Mouse (Mus musculus) forebrain, embryonic 15.5 days (tissue): ENCODE data around the gene Pabpc4l. TPM values are rescaled to one million over a fixed set of nuclear protein-coding genes. Genes with fewer than 3 reads are reported as not detected.
"Not testable (repeated sequence)": the region's sequence is repeated elsewhere in the genome, so short reads cannot be mapped to it uniquely, and the experiment has no call there.

Experiments used
- ATAC-seq: fragments of 200-750 bp; cut with Nextera tagmentation; replicated peaks from 2 replicates; pipeline ENCODE4 v1.8.0; 2017; ENCODE audit warnings: mild to moderate bottlenecking, moderate TSS enrichment, moderate library complexity
- H3K27ac ChIP-seq: fragments of 300-500 bp; sonication (generic); replicated peaks from 2 replicates; pipeline ENCODE4 v1.5.1; 2015; ENCODE audit warnings: mild to moderate bottlenecking, inconsistent platforms
- H3K27me3 ChIP-seq: fragments of 300-500 bp; sonication (generic); 2 replicates; pipeline ENCODE4 v1.6.1; 2015; ENCODE audit warnings: inconsistent platforms
- H3K36me3 ChIP-seq: fragments of 300-500 bp; sonication (generic); 2 replicates; pipeline ENCODE4 v1.6.1; 2015; ENCODE audit warnings: mild to moderate bottlenecking, inconsistent platforms
- H3K4me1 ChIP-seq: fragments of 300-500 bp; sonication (generic); 2 replicates; pipeline ENCODE4 v1.6.1; 2015; ENCODE audit warnings: inconsistent platforms
- H3K4me2 ChIP-seq: fragments of 300-500 bp; sonication (generic); replicated peaks from 2 replicates; pipeline ENCODE4 v1.6.1; 2015; ENCODE audit warnings: mild to moderate bottlenecking, inconsistent platforms
- H3K4me3 ChIP-seq: fragments of 300-500 bp; sonication (generic); 2 replicates; pipeline ENCODE4 v1.5.1; 2015; ENCODE audit warnings: mild to moderate bottlenecking, inconsistent platforms
- H3K9ac ChIP-seq: fragments of 300-500 bp; sonication (generic); replicated peaks from 2 replicates; pipeline ENCODE4 v1.6.1; 2015; ENCODE audit warnings: mild to moderate bottlenecking, inconsistent platforms
- H3K9me3 ChIP-seq: fragments of 300-500 bp; sonication (generic); 2 replicates; pipeline ENCODE4 v1.6.1; 2016; ENCODE audit warnings: inconsistent platforms
- WGBS: fragments of 180-500 bp; shearing (Covaris S2); methylation state at CpG from one replicate; pipeline ENCODE4 v1.1.7; 2015; ENCODE audit warnings: mixed read lengths; 5-methylcytosine and 5-hydroxymethylcytosine counted together
- polyA plus RNA-seq: library from polyadenylated mRNA; unstranded; fragments of >200 nt; fragmentation: Nextera tagmentation; extraction: Ambion mirVana; gene quantifications from 2 replicates; pipeline ENCODE4 v1.2.1, GENCODE M21; 2015

Gene Pabpc4l
- polyA plus RNA-seq, result 2.7 and 2.9 TPM in 2 replicates

DNA sequence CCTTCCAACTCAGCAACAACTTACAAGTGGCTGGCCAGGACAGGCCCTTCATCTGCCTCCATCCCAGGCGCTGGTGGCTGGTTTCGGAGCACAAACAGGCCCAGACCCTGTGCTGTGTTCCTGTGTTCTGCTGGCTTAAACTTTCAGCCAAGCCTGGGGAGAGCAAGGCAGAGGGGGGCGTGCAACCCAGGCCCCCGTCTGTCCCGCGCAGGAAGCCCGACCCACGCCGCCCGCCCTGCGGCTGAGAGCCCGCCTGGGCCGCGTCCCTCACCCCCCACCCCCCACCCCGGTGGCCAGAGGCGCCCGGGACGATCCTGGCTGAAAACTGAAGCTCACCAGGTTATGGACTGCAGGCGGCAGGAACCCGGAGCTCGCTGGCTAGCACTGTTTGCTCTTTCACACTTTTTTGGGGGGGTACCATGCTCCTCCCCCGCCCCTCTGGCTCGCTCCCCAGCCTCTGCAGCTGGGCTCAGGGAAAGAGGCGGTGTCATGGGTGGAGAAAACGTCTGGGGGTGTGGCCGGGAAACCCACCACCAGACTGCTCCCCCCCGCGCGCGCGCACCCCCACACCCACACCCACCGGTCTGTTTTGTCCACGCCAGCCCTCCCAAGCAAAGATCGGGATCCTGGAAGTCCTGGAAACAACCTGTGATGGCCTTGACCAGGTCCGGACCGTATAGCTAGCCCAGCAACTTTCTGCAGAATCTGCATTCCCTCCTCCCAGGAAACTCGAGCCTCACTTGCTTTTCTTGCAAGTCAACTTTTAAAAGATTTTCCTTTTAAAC lies at the start of gene Pabpc4l:
TSS of gene Pabpc4l (minus strand) at position 739 of the 785 bp plus-strand sequence.
- ATAC-seq, result peak; percentile 92
- Histone ChIP-seq H3K27me3 (no peaks in the 10 kb centered on the region), H3K9ac (peak within 1 kb of the TSS; percentile 67), H3K27ac (no peak within 1 kb of the TSS), H3K9me3 (no peaks in the 10 kb centered on the region), H3K36me3 (no peaks in the 10 kb centered on the region), H3K4me3 (peak within 1 kb of the TSS; percentile 54), H3K4me2 (peak within 1 kb of the TSS; percentile 98), H3K4me1 (peaks cover 11% of the 10 kb centered on the region)
- WGBS, result under 1% methylated on average over 37 of the region's 37 CpGs

GRCm38 (mm10) chr3:46490989-46491259 lies 42.9 kb upstream of the Pabpc4l start:
- Histone ChIP-seq H3K9me3 (no peaks in the 10 kb centered on the region), H3K4me3 (no peak overlapping the region), H3K36me3 (no peaks in the 10 kb centered on the region), H3K4me2 (no peak overlapping the region), H3K27ac (no peak overlapping the region), H3K27me3 (no peaks in the 10 kb centered on the region), H3K4me1 (no peaks in the 10 kb centered on the region), H3K9ac (no peak overlapping the region)
- ATAC-seq, result no peak
- WGBS, result 61% methylated on average over 5 of the region's 5 CpGs

DNA sequence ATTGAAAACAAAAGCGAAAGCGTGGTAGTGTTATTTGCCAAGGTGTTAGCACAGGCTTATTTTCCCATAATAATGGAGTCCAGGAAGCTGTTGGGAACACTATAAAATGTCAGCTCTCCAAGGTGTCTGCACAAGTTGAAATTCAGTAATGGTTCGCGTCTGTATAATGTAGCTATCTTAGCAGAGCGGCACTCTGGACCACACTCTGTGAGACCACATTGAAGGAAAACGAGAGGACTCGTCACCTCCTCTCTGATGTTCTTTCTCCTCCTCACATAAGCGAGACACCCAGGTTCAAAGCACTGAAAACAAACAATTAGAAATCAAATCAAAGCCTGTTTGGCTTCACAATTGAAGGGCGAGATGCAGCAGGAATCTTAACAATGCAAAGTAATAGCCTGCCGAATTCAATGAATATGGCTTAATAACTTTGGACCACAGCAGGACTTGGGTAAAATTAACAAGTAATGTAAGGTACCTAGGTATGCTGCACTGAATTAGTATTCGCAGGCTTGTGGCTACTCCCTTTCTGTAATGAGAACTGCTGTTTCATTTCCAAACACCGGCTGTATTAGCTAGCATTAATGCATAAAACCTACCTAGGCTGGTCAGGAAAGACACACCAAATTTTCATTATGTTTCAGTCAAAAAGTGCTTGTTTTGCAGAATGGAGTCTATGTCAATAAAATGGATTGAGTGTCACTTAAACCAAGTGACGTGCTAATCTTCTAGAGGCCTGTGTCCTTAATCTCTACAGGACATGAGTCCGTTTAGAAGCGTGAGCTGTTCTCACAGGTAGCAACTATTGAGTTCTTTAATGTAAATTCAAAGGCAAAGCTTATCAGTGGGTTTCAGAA lies 42.3 kb upstream of the Pabpc4l start:
- no peaks in the 10 kb centered on the region for H3K4me1 ChIP-seq
- no peaks in the 10 kb centered on the region for H3K36me3 ChIP-seq
- H3K9ac ChIP-seq, result no peak overlapping the region
- H3K4me2 ChIP-seq, result no peak overlapping the region
- no peak for ATAC-seq
- H3K27ac ChIP-seq, result no peak overlapping the region
- no peaks in the 10 kb centered on the region for H3K9me3 ChIP-seq
- no peak overlapping the region for H3K4me3 ChIP-seq
- H3K27me3 ChIP-seq, result no peaks in the 10 kb centered on the region
- 55% methylated on average over 15 of the region's 15 CpGs for WGBS

GRCm38 (mm10) chr3:46486091-46486490 lies 38.1 kb upstream of the Pabpc4l start:
- H3K27ac ChIP-seq, H3K4me1 ChIP-seq, H3K36me3 ChIP-seq, H3K9me3 ChIP-seq, ATAC-seq, H3K9ac ChIP-seq, H3K4me2 ChIP-seq, H3K4me3 ChIP-seq, H3K27me3 ChIP-seq: not testable (repeated sequence)
- WGBS, result 71% methylated on average over 1 of the region's 1 CpGs

DNA sequence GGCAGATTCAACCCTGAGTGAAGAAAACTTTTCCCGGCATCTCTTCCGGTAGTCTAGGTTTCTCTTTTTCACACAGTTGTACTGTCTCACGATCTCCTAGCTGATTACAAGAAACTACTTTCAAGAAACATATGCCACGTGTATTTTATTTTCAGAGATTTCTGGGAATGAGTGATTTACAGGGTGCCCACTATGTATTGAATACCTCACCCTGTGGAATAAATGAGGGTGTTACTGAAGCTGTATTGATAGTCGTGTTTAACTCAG lies 180 bp upstream of the Pabpc4l start:
- no peaks in the 10 kb centered on the region for H3K9me3 ChIP-seq
- H3K9ac ChIP-seq, result peak overlapping the region; percentile 67
- ATAC-seq, result peak; percentile 49
- 11% methylated on average over 5 of the region's 5 CpGs for WGBS
- H3K4me3 ChIP-seq, result peak overlapping the region; percentile 54
- no peaks in the 10 kb centered on the region for H3K27me3 ChIP-seq
- peak overlapping the region; percentile 98 for H3K4me2 ChIP-seq
- no peaks in the 10 kb centered on the region for H3K36me3 ChIP-seq
- no peak overlapping the region for H3K27ac ChIP-seq
- H3K4me1 ChIP-seq, result peaks cover 11% of the 10 kb centered on the region

- ATAC-seq, result peak; percentile 57; the same call in 1 of the 2 replicates
- H3K4me3 ChIP-seq, result no peak overlapping the region
- H3K4me2 ChIP-seq, result no peak overlapping the region
- H3K27me3 ChIP-seq, result no peaks in the 10 kb centered on the region
- H3K9me3 ChIP-seq, result no peaks in the 10 kb centered on the region
- no peaks in the 10 kb centered on the region for H3K36me3 ChIP-seq
- no peak overlapping the region for H3K27ac ChIP-seq
- no peaks in the 10 kb centered on the region for H3K4me1 ChIP-seq
- H3K9ac ChIP-seq, result no peak overlapping the region
Measured at GRCm38 (mm10) chr3:46431416-46431815, 16.6 kb downstream of the Pabpc4l start.
